Mouse (Mus musculus): Measurements from ENCODE around the gene Tsnax. TPM values are rescaled to one million over a fixed set of nuclear protein-coding genes. Genes with fewer than 3 reads are reported as not detected.

Gene Tsnax
- polyA plus RNA-seq, 1 experiment from 2014 or later, result 136 TPM

DNA sequence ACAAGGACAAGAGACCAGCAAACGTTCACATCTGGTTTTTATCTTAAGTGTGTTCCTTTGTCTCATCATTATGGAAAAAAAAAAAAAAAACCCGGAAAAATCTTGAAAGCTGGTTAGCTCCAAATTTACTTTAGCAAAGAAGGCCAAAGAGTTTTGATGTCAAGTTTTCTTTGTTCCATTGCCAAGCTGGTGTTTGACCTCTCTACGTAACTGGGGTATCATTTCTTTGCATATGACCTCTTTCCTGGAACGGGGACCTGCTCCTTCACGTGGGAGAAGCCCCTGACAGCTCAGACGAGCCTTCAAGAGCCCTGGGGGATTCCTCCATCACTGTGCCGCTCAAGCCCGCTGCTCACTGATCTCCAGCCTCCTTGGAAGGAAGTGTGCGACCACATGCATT lies 31.1 kb downstream of the Tsnax start:
- Histone ChIP-seq H3K27ac (peak overlapping the region; percentile 70), H3K9ac (no peak overlapping the region), H3K4me1 (peaks cover 37% of the 10 kb centered on the region), H3K4me3 (no peak overlapping the region), H3K9me3 (0 out of 2 replicates have a peak, but pooled peaks cover 3% of the 10 kb centered on the region), H3K36me3 (peaks cover 17% of the 10 kb centered on the region), H3K4me2 (no peak overlapping the region), H3K27me3 (no peaks in the 10 kb centered on the region)
- ATAC-seq (ENCODE audit: insufficient number of reproducible peaks, insufficient read depth, low FRiP score, low TSS enrichment, low read depth), result no peak
- 6% methylated on average over 9 of the region's 9 CpGs for WGBS

DNA sequence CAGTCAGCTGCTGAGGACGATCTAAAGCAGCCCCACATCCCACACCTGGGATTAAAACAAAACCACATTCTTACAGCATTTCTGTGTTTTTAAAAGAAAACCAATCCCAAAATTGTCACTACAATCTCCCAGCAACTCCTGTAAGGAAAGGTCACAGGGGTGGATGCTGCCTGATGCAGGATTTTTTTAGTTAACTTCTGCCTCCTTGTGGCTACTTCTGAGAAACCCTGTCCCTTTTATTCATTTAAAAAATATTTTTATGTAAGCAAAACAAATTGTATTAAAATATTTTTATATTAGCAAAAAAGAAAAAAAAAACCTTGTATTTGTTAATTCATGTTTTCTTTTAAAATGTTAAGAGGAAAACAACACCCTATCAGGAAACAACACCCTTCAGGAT lies 33.0 kb downstream of the Tsnax start:
- H3K9ac ChIP-seq, result no peak overlapping the region
- 0 out of 2 replicates have a peak, but pooled peaks cover 3% of the 10 kb centered on the region for H3K9me3 ChIP-seq
- H3K4me3 ChIP-seq, result no peak overlapping the region
- no peak overlapping the region for H3K4me2 ChIP-seq
- no peaks in the 10 kb centered on the region for H3K27me3 ChIP-seq
- ATAC-seq (ENCODE audit: insufficient number of reproducible peaks, insufficient read depth, low FRiP score, low TSS enrichment, low read depth), result no peak
- 54% methylated on average over 1 of the region's 1 CpGs for WGBS
- H3K36me3 ChIP-seq, result no peaks in the 10 kb centered on the region
- H3K4me1 ChIP-seq, result peaks cover 34% of the 10 kb centered on the region
- H3K27ac ChIP-seq, result no peak overlapping the region

DNA sequence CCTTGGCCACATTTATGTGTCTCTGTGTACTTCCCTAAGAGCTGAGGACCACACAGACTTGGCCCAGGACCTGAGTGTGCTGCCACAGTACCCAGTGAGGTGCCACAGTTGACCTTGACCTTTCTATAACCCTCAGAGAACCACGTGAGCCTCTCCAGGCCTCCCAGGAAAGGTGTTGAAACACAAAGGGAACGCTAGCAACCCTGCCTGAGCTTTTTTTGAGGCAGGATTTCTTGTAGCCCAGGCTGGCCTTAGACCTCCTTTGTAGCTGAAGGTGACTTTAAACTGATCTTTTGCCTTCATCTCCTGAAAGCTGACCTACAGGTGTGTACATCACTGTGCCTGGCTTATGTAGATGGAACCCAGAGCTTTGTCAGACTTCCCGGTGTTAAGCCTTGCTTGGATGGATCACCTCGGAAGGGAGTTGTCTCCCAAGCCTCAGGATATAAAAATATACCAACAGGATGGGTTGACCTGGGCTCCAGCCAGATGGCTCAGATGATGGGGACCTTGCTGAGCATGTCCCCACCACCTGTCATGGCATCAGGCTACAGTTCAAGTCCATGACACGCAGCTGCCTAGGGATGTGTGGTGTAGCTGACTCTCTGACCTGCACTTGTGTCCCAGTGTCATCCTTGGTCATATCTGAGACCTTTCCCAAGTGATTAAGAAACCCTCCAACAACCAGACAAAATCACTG lies 36.4 kb downstream of the Tsnax start:
- Histone ChIP-seq H3K27me3 (peaks cover 21% of the 10 kb centered on the region), H3K36me3 (no peaks in the 10 kb centered on the region)
- no peak for ATAC-seq (ENCODE audit: insufficient number of reproducible peaks, insufficient read depth, low FRiP score, low TSS enrichment, low read depth)

DNA sequence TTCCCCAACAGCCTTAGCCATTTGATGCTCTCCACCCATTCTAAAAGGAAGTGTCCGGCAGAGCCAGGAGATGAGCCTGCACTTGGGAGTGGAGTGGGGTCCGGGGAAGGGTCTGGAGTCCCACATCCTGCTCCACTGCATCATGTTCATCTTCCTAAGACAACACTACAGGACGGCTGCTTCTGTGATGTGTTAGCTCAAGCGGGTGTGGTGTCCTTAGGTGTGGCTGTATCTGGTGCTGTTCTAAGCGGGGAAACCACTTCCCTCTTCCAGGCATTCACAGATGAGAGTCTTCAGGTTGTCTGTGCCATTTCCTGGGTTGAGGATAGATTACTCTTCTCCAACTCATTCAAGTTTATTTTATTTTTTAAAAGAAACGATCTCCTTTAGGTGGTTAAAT lies 37.0 kb downstream of the Tsnax start:
- no peak overlapping the region for H3K27ac ChIP-seq
- H3K9ac ChIP-seq, result no peak overlapping the region
- no peaks in the 10 kb centered on the region for H3K36me3 ChIP-seq
- H3K4me3 ChIP-seq, result no peak overlapping the region
- peaks cover 11% of the 10 kb centered on the region for H3K4me1 ChIP-seq
- 0 out of 2 replicates have a peak, but pooled peaks cover 3% of the 10 kb centered on the region for H3K9me3 ChIP-seq
- peaks cover 27% of the 10 kb centered on the region for H3K27me3 ChIP-seq
- H3K4me2 ChIP-seq, result no peak overlapping the region
- no peak for ATAC-seq (ENCODE audit: insufficient number of reproducible peaks, insufficient read depth, low FRiP score, low TSS enrichment, low read depth)
- 73% methylated on average over 6 of the region's 6 CpGs for WGBS

More for the DNA sequence above, 36.4 kb downstream of the Tsnax start:
- Histone ChIP-seq H3K4me3 (no peak overlapping the region), H3K9ac (no peak overlapping the region), H3K4me1 (peaks cover 10% of the 10 kb centered on the region), H3K9me3 (0 out of 2 replicates have a peak, but pooled peaks cover 3% of the 10 kb centered on the region), H3K4me2 (no peak overlapping the region), H3K27ac (no peak overlapping the region)
- WGBS, result 63% methylated on average over 5 of the region's 5 CpGs

DNA sequence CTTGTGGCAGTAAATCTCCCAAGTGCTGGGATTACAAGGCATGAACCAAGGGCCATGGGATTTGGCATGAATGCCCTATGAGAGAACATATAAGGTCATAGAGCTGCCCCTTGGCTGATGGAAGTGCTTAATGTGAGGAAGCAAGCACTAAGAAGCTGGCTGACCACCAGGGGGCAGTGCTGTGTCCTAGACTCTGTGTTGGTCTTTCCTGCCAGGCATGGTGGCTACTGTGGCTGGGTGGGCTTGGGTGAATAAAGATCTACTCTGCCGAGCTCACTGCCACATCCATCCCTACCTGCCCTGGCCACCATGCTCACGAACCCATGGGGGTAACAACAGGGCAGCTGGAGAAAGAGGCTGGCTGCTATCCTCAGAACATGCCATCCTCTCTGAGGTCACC lies 39.2 kb downstream of the Tsnax start:
- Histone ChIP-seq H3K9me3 (no peaks in the 10 kb centered on the region), H3K4me1 (peaks cover 12% of the 10 kb centered on the region), H3K27ac (no peak overlapping the region), H3K27me3 (peaks cover 37% of the 10 kb centered on the region), H3K36me3 (no peaks in the 10 kb centered on the region), H3K9ac (no peak overlapping the region), H3K4me2 (no peak overlapping the region), H3K4me3 (no peak overlapping the region)
- 46% methylated on average over 2 of the region's 2 CpGs for WGBS
- no peak for ATAC-seq (ENCODE audit: insufficient number of reproducible peaks, insufficient read depth, low FRiP score, low TSS enrichment, low read depth)

DNA sequence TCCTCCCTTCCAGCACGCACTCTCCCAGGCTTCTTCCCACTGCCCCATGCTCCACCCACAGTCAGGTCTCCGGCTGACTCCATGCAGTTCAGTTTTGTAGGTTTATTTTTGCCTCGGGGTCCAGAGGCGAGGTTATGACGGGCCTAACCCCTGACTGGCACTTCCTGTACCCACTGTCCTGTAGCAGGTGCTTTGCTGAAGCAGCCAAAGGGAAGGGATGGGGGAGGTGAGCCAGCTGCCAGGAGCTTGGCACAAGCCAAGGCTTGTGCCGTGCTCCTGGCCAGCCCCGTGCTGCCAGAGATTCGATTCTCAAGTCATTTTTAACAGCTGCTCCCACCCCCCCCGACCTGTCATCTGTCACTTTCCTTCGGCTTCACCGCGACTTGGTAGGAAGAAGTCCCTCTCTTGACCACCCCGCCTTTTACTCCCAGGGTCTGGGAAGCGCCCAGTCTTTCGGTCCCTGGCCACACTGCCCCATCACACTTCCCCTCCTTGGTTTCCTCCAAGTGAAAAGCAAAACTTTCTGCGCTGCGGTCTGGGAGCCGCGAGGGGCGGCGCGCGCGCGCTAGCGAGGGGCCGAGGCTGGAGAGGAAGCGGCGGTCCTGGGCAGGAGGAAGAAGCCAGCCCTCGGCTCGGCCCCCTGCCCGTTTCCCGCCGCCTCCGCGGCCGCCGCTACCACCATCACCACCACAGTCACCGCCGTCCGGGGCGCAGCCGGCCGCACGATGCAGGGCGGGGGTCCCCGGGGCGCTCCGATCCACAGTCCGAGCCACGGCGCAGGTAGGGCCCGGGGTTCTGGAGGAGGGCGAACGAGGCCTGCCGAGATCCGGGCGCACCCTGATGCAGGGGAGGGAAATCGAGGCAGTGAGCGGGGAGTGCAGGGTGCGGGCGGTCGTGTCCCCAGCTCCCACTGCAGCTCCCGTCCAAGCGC lies 41.0 kb downstream of the Tsnax start, which contains the start of gene Disc1:
Disc1 (plus strand) TSS at position 691 of the 931 bp plus-strand sequence.
- Histone ChIP-seq H3K27ac (peak within 1 kb of the TSS; percentile 71), H3K36me3 (no peaks in the 10 kb centered on the region), H3K4me1 (peaks cover 12% of the 10 kb centered on the region), H3K9me3 (no peaks in the 10 kb centered on the region), H3K27me3 (peaks cover 37% of the 10 kb centered on the region), H3K9ac (peak within 1 kb of the TSS; percentile 83), H3K4me3 (peak within 1 kb of the TSS; percentile 76), H3K4me2 (peak within 1 kb of the TSS; percentile 97)
- ATAC-seq (ENCODE audit: insufficient number of reproducible peaks, insufficient read depth, low FRiP score, low TSS enrichment, low read depth), result peak; percentile 65
- 2% methylated on average over 63 of the region's 65 CpGs for WGBS

DNA sequence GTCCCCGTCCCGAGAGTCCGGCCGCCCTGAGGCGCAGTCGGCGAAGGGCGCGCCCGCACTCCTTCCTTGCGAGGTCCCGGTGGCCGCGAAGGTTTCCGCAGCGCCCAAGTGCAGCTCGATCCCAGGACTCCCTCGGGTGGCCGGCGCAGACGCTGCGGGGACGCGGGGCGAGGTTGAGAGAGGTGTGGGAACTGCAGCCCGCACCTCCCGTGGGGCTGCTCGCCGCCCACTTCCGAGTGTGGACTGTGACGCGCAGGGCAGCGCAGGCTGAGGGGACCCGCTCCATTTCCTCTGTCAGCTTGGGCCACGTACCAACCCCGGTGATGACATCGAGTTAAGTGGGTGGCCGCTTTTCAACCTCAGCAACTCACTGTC lies 41.6 kb downstream of the Tsnax start:
- peak overlapping the region; percentile 83 for H3K9ac ChIP-seq
- ATAC-seq (ENCODE audit: insufficient number of reproducible peaks, insufficient read depth, low FRiP score, low TSS enrichment, low read depth), result peak; percentile 56; the same call in 1 of the 2 replicates
- H3K27me3 ChIP-seq, result peaks cover 37% of the 10 kb centered on the region
- H3K27ac ChIP-seq, result peak overlapping the region; percentile 71; the same call in 1 of the 2 replicates
- peak overlapping the region; percentile 97 for H3K4me2 ChIP-seq
- no peaks in the 10 kb centered on the region for H3K36me3 ChIP-seq
- under 1% methylated on average over 38 of the region's 38 CpGs for WGBS
- H3K4me1 ChIP-seq, result peaks cover 12% of the 10 kb centered on the region
- H3K9me3 ChIP-seq, result no peaks in the 10 kb centered on the region
- H3K4me3 ChIP-seq, result peak overlapping the region; percentile 76

DNA sequence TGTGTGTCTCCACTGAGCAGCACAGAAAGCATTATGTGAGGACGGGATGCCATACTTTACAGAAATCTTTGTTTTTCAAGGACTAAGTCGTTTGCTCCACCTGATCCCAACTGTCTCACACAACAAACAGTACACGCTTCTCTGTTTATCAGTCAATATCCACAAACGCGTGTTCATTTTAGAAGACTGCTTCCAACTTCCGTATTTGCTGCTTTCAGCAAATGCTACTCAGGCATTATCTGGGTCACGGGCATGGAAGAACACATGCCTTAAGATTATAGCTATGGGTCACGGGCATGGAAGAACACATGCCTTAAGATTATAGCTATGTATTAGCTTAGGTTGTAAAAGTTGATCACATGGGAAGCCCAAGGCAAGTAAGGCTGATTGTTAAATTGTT lies 48.1 kb downstream of the Tsnax start:
- Histone ChIP-seq H3K9me3 (no peaks in the 10 kb centered on the region), H3K9ac (no peak overlapping the region), H3K27ac (no peak overlapping the region), H3K4me1 (no peaks in the 10 kb centered on the region), H3K27me3 (no peaks in the 10 kb centered on the region), H3K36me3 (no peaks in the 10 kb centered on the region), H3K4me3 (no peak overlapping the region), H3K4me2 (no peak overlapping the region)
- no peak for ATAC-seq (ENCODE audit: insufficient number of reproducible peaks, insufficient read depth, low FRiP score, low TSS enrichment, low read depth)
- 84% methylated on average over 8 of the region's 8 CpGs for WGBS

DNA sequence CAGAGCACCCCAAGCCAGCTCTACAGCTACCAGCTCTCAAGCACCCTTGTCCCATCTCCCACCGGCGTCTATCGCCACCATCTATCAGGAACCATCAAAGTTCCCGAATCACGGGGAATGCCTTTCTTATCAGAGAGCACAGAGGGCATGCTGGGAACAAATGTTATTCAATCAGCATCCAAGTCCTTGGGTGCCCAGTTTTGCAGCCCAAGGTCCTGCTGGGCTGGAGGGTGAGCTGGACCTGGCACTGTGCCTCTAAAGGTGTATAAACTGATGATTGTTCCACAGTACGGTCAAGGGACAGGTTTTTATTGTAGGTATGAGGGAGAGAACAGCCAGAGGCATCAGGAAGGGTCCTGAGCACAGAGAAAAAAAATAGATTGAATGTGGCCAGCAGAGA lies 52.8 kb downstream of the Tsnax start:
- Histone ChIP-seq H3K36me3 (no peaks in the 10 kb centered on the region), H3K4me1 (peaks cover 22% of the 10 kb centered on the region), H3K9me3 (no peaks in the 10 kb centered on the region), H3K27me3 (no peaks in the 10 kb centered on the region), H3K4me2 (no peak overlapping the region), H3K27ac (no peak overlapping the region), H3K9ac (no peak overlapping the region), H3K4me3 (no peak overlapping the region)
- ATAC-seq (ENCODE audit: insufficient number of reproducible peaks, insufficient read depth, low FRiP score, low TSS enrichment, low read depth), result no peak
- WGBS, result 87% methylated on average over 6 of the region's 6 CpGs

DNA sequence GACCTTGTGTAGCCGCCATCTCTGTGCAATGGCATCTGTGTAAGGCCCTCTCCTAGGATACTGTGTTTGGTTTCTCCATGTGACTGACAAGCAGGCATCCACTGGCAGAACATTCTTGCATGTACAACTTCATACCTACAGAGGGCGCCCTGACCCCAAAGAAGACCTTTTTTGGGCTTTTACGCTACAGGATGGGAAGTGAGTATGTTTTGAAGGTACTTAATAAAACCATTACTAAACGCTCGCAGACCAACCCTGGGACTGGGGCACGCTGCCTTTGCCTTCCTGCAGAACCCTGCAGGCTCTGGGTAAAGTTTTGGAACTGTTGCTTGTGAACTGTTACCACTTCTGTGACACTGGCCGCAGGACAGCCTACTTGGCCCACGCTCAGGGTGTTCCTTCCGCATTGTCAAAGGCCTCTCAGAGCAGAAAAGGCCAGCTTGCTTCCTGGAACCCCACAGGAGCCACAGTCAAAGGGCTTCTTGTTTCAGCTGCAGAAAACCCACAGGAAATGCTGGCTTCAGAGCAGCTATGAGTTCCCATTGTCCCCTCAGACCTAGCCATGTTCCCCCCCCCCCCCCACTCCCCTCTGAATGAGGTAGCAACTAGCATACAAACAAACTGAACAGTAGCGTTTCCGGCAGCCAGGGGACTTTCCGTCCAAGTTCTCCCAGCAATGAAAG lies 54.3 kb downstream of the Tsnax start:
- Histone ChIP-seq H3K36me3 (no peaks in the 10 kb centered on the region), H3K4me3 (no peak overlapping the region), H3K27ac (peak overlapping the region; percentile 75), H3K4me2 (peak overlapping the region; percentile 46), H3K9ac (peak overlapping the region; percentile 44; the same call in 1 of the 2 replicates), H3K9me3 (no peaks in the 10 kb centered on the region), H3K4me1 (peaks cover 22% of the 10 kb centered on the region), H3K27me3 (no peaks in the 10 kb centered on the region)
- 0 out of 2 replicates have a peak, but pooled peaks have one; percentile 52 for ATAC-seq (ENCODE audit: insufficient number of reproducible peaks, insufficient read depth, low FRiP score, low TSS enrichment, low read depth)
- 15% methylated on average over 12 of the region's 12 CpGs for WGBS

DNA sequence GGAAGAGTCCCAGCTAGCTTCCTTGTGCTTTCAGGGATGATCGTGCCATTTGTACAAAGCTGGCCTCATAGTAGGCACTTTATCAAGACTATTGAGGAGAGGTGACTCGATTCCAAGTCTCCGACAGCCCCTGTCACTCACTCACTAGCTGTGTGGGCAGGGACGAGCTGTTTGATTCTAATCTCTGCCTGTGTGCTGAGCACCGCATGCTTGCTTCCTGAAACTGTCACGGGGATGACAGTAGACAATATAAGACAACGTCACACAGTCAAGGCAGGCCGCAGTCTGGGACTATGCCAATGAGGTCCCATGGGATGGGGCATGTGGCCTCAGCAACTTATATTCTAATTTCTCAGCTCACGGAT lies 54.8 kb downstream of the Tsnax start:
- no peaks in the 10 kb centered on the region for H3K27me3 ChIP-seq
- H3K4me2 ChIP-seq, result no peak overlapping the region
- no peak for ATAC-seq (ENCODE audit: insufficient number of reproducible peaks, insufficient read depth, low FRiP score, low TSS enrichment, low read depth)
- WGBS, result 56% methylated on average over 9 of the region's 9 CpGs
- no peaks in the 10 kb centered on the region for H3K36me3 ChIP-seq
- peaks cover 22% of the 10 kb centered on the region for H3K4me1 ChIP-seq
- peak overlapping the region; percentile 75 for H3K27ac ChIP-seq
- no peak overlapping the region for H3K9ac ChIP-seq
- no peaks in the 10 kb centered on the region for H3K9me3 ChIP-seq
- no peak overlapping the region for H3K4me3 ChIP-seq

All from embryonic facial prominence, embryonic 13.5 days (tissue).